ENCODE assay signal across 1 mouse cellular context in genomic region chr1:21267466-21267865, GRCm38 (mm10). TPM values are rescaled to one million over a fixed set of nuclear protein-coding genes. Genes with fewer than 3 reads are reported as not detected.
"Had no signal": no experiment of that assay in that cellular context is flagged by ENCODE, and none has a peak within 500 bp of the region (broad histone marks: within the 10 kb centered on the region; RNA-seq: fewer than 3 reads in every experiment).

No protein-coding gene starts in this region.

RNA-seq across cellular contexts. Expression of gene Gsta3, which starts 27.1 kb away (rescaled TPM):
- total RNA-seq: neutrophil, adult 5-6 weeks had no signal
